Mouse (Mus musculus): ENCODE results near the gene Il31. TPM values are rescaled to one million over a fixed set of nuclear protein-coding genes. Genes with fewer than 3 reads are reported as not detected.
"Not testable (repeated sequence)": the region's sequence is repeated elsewhere in the genome, so short reads cannot be mapped to it uniquely, and the experiment has no call there.

The Il31 gene
- polyA plus RNA-seq, 1 experiment from 2014 or later, result not detected

- TF ChIP-seq EP300 (optimal IDR thresholded peaks at IDR 0.05) (no peak), CTCF (IDR thresholded peaks at IDR 0.05; ENCODE audit: low read depth) (no peak)
- Histone ChIP-seq H3K27ac (replicated peaks) (no peak overlapping the region), H3K27me3 (ENCODE audit: control insufficient read depth, insufficient read depth, low read length) (no peaks in the 10 kb centered on the region), H3K36me3 (ENCODE audit: control insufficient read depth, insufficient read depth, low read length) (0 out of 2 replicates have a peak, but pooled peaks cover 5% of the 10 kb centered on the region), H3K4me2 (replicated peaks; ENCODE audit: low read depth) (no peak overlapping the region), H3K4me3 (ENCODE audit: low read depth, low read length) (no peak overlapping the region), H3K4me1 (replicated peaks; ENCODE audit: control insufficient read depth, insufficient read depth) (no peaks in the 10 kb centered on the region), H3K9me3 (ENCODE audit: control insufficient read depth, low read length) (no peaks in the 10 kb centered on the region), H3K9ac (ENCODE audit: low read length) (no peak overlapping the region)
- DNase-seq (ENCODE audit: low spot score) (no peak), ATAC-seq (ENCODE audit: low FRiP score, low TSS enrichment) (peak; percentile 22; the same call in 1 of the 2 replicates)
- 53% methylated on average over 3 of the region's 3 CpGs for WGBS
Measured at GRCm38 (mm10) chr5:123512102-123512501, 22.8 kb upstream of the Il31 start.

GRCm38 (mm10) chr5:123511426-123511825, 22.1 kb upstream of the Il31 start:
- not testable (repeated sequence) for DNase-seq (ENCODE audit: low spot score); H3K4me2 ChIP-seq (replicated peaks; ENCODE audit: low read depth); H3K9me3 ChIP-seq (ENCODE audit: control insufficient read depth, low read length); H3K27me3 ChIP-seq (ENCODE audit: control insufficient read depth, insufficient read depth, low read length); H3K9ac ChIP-seq (ENCODE audit: low read length); H3K4me1 ChIP-seq (replicated peaks; ENCODE audit: control insufficient read depth, insufficient read depth); ATAC-seq (ENCODE audit: low FRiP score, low TSS enrichment); H3K36me3 ChIP-seq (ENCODE audit: control insufficient read depth, insufficient read depth, low read length); H3K4me3 ChIP-seq (ENCODE audit: low read depth, low read length); H3K27ac ChIP-seq (replicated peaks)
- 82% methylated on average over 3 of the region's 3 CpGs for WGBS

- no peak for TF ChIP-seq EP300 (optimal IDR thresholded peaks at IDR 0.05)
- TF ChIP-seq CTCF (IDR thresholded peaks at IDR 0.05; ENCODE audit: low read depth), result no peak
- DNase-seq (ENCODE audit: low spot score) (no peak), ATAC-seq (ENCODE audit: low FRiP score, low TSS enrichment) (no peak)
- Histone ChIP-seq H3K9me3 (ENCODE audit: control insufficient read depth, low read length) (no peaks in the 10 kb centered on the region), H3K4me3 (ENCODE audit: low read depth, low read length) (no peak within 1 kb of the TSS), H3K27ac (replicated peaks) (no peak within 1 kb of the TSS), H3K4me1 (replicated peaks; ENCODE audit: control insufficient read depth, insufficient read depth) (no peaks in the 10 kb centered on the region), H3K36me3 (ENCODE audit: control insufficient read depth, insufficient read depth, low read length) (no peaks in the 10 kb centered on the region), H3K27me3 (ENCODE audit: control insufficient read depth, insufficient read depth, low read length) (no peaks in the 10 kb centered on the region), H3K4me2 (replicated peaks; ENCODE audit: low read depth) (no peak within 1 kb of the TSS), H3K9ac (ENCODE audit: low read length) (no peak within 1 kb of the TSS)
- 87% methylated on average over 5 of the region's 5 CpGs for WGBS
Measured at GRCm38 (mm10) chr5:123510160-123510559, 20.9 kb upstream of the Il31 start, which contains the start of gene B3gnt4. TSS of gene B3gnt4 (plus strand) at chr5:123510460.

DNA sequence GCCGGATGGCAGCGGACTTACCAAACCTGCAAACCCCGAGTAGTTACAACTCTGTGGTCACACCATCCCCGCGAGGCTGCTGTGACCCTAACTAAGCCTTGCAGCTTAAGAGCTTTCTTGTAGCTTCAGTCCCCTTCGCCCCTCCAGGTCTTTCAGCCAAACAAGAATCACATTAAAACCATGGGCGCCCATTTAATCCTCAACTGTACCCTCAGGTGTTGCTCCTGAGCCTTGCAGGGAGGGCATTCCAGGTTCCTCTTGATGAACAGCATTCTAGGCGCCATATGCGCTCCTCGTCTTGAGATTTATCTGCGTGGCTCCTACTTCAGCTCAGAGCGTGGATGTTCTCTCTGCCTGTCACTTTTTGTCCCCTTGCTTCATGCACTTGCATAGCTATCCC, 19.6 kb upstream of the Il31 start:
- DNase-seq (ENCODE audit: low spot score), result no peak
- 8% methylated on average over 12 of the region's 12 CpGs for WGBS

GRCm38 (mm10) chr5:123507936-123508723, 18.8 kb upstream of the Il31 start:
- 1% methylated on average over 59 of the region's 59 CpGs for WGBS
- DNase-seq (ENCODE audit: low spot score) (peak; percentile 84), ATAC-seq (ENCODE audit: low FRiP score, low TSS enrichment) (peak; percentile 82)
- Histone ChIP-seq H3K27ac (replicated peaks) (no peak overlapping the region), H3K36me3 (ENCODE audit: control insufficient read depth, insufficient read depth, low read length) (no peaks in the 10 kb centered on the region), H3K4me2 (replicated peaks; ENCODE audit: low read depth) (peak overlapping the region; percentile 89), H3K9me3 (ENCODE audit: control insufficient read depth, low read length) (no peaks in the 10 kb centered on the region), H3K4me1 (replicated peaks; ENCODE audit: control insufficient read depth, insufficient read depth) (no peaks in the 10 kb centered on the region), H3K4me3 (ENCODE audit: low read depth, low read length) (peak overlapping the region; percentile 49), H3K27me3 (ENCODE audit: control insufficient read depth, insufficient read depth, low read length) (no peaks in the 10 kb centered on the region), H3K9ac (ENCODE audit: low read length) (peak overlapping the region; percentile 43)
- TF ChIP-seq CTCF (IDR thresholded peaks at IDR 0.05; ENCODE audit: low read depth), result peak; percentile 38; the same call in 1 of the 2 replicates
- no peak for TF ChIP-seq EP300 (optimal IDR thresholded peaks at IDR 0.05)

More for the DNA sequence above, 19.6 kb upstream of the Il31 start:
- H3K9ac ChIP-seq (ENCODE audit: low read length), result peak overlapping the region; percentile 43; the same call in 1 of the 2 replicates
- ATAC-seq (ENCODE audit: low FRiP score, low TSS enrichment), result no peak
- H3K4me2 ChIP-seq (replicated peaks; ENCODE audit: low read depth), result peak overlapping the region; percentile 89
- H3K27me3 ChIP-seq (ENCODE audit: control insufficient read depth, insufficient read depth, low read length), result no peaks in the 10 kb centered on the region
- H3K27ac ChIP-seq (replicated peaks), result no peak overlapping the region
- peak overlapping the region; percentile 49 for H3K4me3 ChIP-seq (ENCODE audit: low read depth, low read length)
- TF ChIP-seq EP300 (optimal IDR thresholded peaks at IDR 0.05), result no peak
- H3K36me3 ChIP-seq (ENCODE audit: control insufficient read depth, insufficient read depth, low read length), result no peaks in the 10 kb centered on the region
- no peaks in the 10 kb centered on the region for H3K9me3 ChIP-seq (ENCODE audit: control insufficient read depth, low read length)
- H3K4me1 ChIP-seq (replicated peaks; ENCODE audit: control insufficient read depth, insufficient read depth), result no peaks in the 10 kb centered on the region

GRCm38 (mm10) chr5:123501973-123502372, 12.7 kb upstream of the Il31 start:
- H3K4me3 ChIP-seq (ENCODE audit: low read depth, low read length), result no peak overlapping the region
- no peaks in the 10 kb centered on the region for H3K9me3 ChIP-seq (ENCODE audit: control insufficient read depth, low read length)
- 0 out of 2 replicates have a peak, but pooled peaks cover 4% of the 10 kb centered on the region for H3K4me1 ChIP-seq (replicated peaks; ENCODE audit: control insufficient read depth, insufficient read depth)
- WGBS, result 43% methylated on average over 4 of the region's 4 CpGs
- H3K9ac ChIP-seq (ENCODE audit: low read length), result no peak overlapping the region
- no peak for DNase-seq (ENCODE audit: low spot score)
- no peak overlapping the region for H3K27ac ChIP-seq (replicated peaks)
- no peaks in the 10 kb centered on the region for H3K36me3 ChIP-seq (ENCODE audit: control insufficient read depth, insufficient read depth, low read length)
- ATAC-seq (ENCODE audit: low FRiP score, low TSS enrichment), result no peak
- no peak overlapping the region for H3K4me2 ChIP-seq (replicated peaks; ENCODE audit: low read depth)
- H3K27me3 ChIP-seq (ENCODE audit: control insufficient read depth, insufficient read depth, low read length), result no peaks in the 10 kb centered on the region
- no peak for TF ChIP-seq CTCF (IDR thresholded peaks at IDR 0.05; ENCODE audit: low read depth)
- TF ChIP-seq EP300 (optimal IDR thresholded peaks at IDR 0.05), result no peak
